Mouse (Mus musculus): Measurements from ENCODE around the gene Ankrd34a.

GRCm38 (mm10) chr3:96599069-96599393 lies 2.6 kb downstream of the Ankrd34a start:
- TF ChIP-seq CTCF (IDR thresholded peaks at IDR 0.05; ENCODE audit: extremely low read depth, insufficient read length, insufficient replicate concordance, low read depth, low read length) (no peak), POLR2A (IDR thresholded peaks at IDR 0.05; ENCODE audit: low read depth, low read length) (no peak)

Data from small intestine, adult 2 months (tissue).